Mouse (Mus musculus) neural tube, embryonic 15.5 days (tissue): Measurements from ENCODE around the gene Cd5. TPM values are rescaled to one million over a fixed set of nuclear protein-coding genes. Genes with fewer than 3 reads are reported as not detected.

ENCODE experiments used
- ATAC-seq: fragments of 200-750 bp; cut with Nextera tagmentation; 2 replicates; pipeline ENCODE4 v1.8.0; 2017; ENCODE audit warnings: mild to moderate bottlenecking, moderate TSS enrichment, moderate library complexity; ENCODE audit not compliant: low FRiP score
- H3K27ac ChIP-seq: fragments of 300-500 bp; sonication (generic); replicated peaks from 2 replicates; pipeline ENCODE4 v1.5.1; 2015; ENCODE audit warnings: mild to moderate bottlenecking, inconsistent platforms
- H3K27me3 ChIP-seq: fragments of 300-500 bp; sonication (generic); replicated peaks from 2 replicates; pipeline ENCODE4 v1.6.1; 2015; ENCODE audit warnings: inconsistent platforms
- H3K36me3 ChIP-seq: fragments of 300-500 bp; sonication (generic); 2 replicates; pipeline ENCODE4 v1.6.1; 2015; ENCODE audit warnings: inconsistent platforms
- H3K4me1 ChIP-seq: fragments of 300-500 bp; sonication (generic); 2 replicates; pipeline ENCODE4 v1.6.1; 2015; ENCODE audit warnings: inconsistent platforms
- H3K4me2 ChIP-seq: fragments of 300-500 bp; sonication (generic); 2 replicates; pipeline ENCODE4 v1.6.1; 2015; ENCODE audit warnings: inconsistent platforms, mild to moderate bottlenecking, moderate library complexity
- H3K4me3 ChIP-seq: fragments of 300-500 bp; sonication (generic); replicated peaks from 2 replicates; pipeline ENCODE4 v1.5.1; 2015; ENCODE audit warnings: mild to moderate bottlenecking, inconsistent platforms
- H3K9ac ChIP-seq: fragments of 300-500 bp; sonication (generic); replicated peaks from 2 replicates; pipeline ENCODE4 v1.6.1; 2015; ENCODE audit warnings: mild to moderate bottlenecking, inconsistent platforms
- H3K9me3 ChIP-seq: fragments of 300-500 bp; sonication (generic); replicated peaks from 2 replicates; pipeline ENCODE4 v1.6.1; 2016; ENCODE audit warnings: inconsistent platforms
- WGBS: fragments of 180-500 bp; shearing (Covaris S2); methylation state at CpG from one replicate; pipeline ENCODE4 v1.1.7; 2015; ENCODE audit warnings: mixed read lengths; 5-methylcytosine and 5-hydroxymethylcytosine counted together
- polyA plus RNA-seq: library from polyadenylated mRNA; unstranded; fragments of >200 nt; fragmentation: Nextera tagmentation; extraction: Ambion mirVana; gene quantifications from 2 replicates; pipeline ENCODE4 v1.2.1, GENCODE M21; 2015

The Cd5 gene
- polyA plus RNA-seq = 0.08 and 1.3 TPM in 2 replicates

DNA sequence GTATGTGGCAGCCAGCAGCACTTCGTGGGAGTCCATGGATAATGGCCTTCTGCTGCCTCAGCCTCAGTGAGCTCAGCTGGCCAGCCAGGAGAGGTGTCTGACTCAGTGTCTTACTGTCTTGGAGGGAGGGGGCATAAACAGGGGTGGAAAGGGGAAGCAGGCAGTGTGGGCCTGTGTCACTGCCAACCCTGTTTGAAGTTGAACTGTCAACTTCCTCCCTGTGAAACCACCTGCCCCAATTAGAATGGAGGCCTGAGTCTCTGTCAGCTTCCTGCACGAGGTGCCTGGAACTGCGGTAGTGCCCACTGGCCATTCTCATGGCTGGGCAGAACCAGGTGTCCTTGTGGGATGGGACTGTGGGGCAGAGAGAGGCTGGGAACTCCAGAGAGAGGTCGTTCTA lies at the start of gene Cd5:
Gene Cd5 (minus strand): TSS at position 192 of the 400 bp plus-strand sequence.
- Histone ChIP-seq H3K4me1 (no peaks in the 10 kb centered on the region), H3K9ac (no peak within 1 kb of the TSS), H3K36me3 (no peaks in the 10 kb centered on the region), H3K27ac (no peak within 1 kb of the TSS), H3K4me3 (no peak within 1 kb of the TSS), H3K9me3 (no peaks in the 10 kb centered on the region), H3K4me2 (no peak within 1 kb of the TSS), H3K27me3 (no peaks in the 10 kb centered on the region)
- WGBS = 69% methylated on average over 4 of the region's 4 CpGs
- ATAC-seq = no peak

DNA sequence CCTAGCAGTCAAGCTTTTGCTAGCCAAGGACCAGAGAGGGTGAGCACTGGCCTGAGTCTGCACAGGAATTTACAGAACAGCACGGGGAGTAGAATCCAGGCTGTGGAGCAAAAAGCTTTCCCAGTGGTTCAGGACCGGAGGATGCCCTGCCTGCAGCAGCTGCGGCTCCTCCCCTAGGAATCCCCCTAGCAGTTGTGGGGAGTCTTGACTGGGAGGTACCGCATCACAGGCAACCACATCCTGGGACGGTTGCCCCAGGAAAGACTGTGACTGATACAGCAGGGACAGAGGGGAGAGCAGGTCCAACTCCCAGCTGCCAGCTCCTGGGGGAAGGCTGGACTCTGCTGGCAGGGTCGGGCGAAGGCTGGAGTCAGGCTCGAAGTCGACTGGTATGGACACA lies 49.4 kb upstream of the Cd5 start:
- no peaks in the 10 kb centered on the region for H3K9me3 ChIP-seq
- H3K9ac ChIP-seq = no peak overlapping the region
- WGBS = 79% methylated on average over 9 of the region's 9 CpGs
- no peak overlapping the region for H3K27ac ChIP-seq
- H3K4me2 ChIP-seq = no peak overlapping the region
- H3K27me3 ChIP-seq = no peaks in the 10 kb centered on the region
- H3K4me1 ChIP-seq = peaks cover 13% of the 10 kb centered on the region
- ATAC-seq = no peak
- no peaks in the 10 kb centered on the region for H3K36me3 ChIP-seq
- H3K4me3 ChIP-seq = no peak overlapping the region

DNA sequence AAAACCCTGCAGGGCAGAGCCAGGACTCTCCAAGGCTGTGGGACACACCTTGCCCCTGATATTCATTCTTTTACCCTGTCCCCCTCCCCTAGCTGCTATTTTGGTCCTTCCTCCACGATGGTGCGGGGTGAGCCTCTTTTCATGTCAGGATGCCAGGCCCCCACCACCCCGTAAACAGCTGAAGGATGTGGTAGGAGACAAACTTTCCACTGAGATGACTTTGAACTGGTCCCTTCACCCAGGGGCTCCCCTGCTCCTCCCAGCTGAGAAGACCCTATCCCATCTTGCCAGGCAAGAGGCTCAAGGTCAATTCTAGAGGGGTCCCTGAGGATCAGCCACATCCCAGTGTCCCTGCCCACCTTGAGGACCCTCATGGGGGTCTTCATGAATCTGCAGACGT lies 48.6 kb upstream of the Cd5 start:
- H3K27me3 ChIP-seq = no peaks in the 10 kb centered on the region
- H3K9ac ChIP-seq = no peak overlapping the region
- no peak overlapping the region for H3K27ac ChIP-seq
- H3K4me1 ChIP-seq = peaks cover 13% of the 10 kb centered on the region
- no peaks in the 10 kb centered on the region for H3K9me3 ChIP-seq
- no peak overlapping the region for H3K4me3 ChIP-seq
- H3K4me2 ChIP-seq = no peak overlapping the region
- WGBS = 89% methylated on average over 4 of the region's 4 CpGs
- no peak for ATAC-seq
- H3K36me3 ChIP-seq = no peaks in the 10 kb centered on the region

DNA sequence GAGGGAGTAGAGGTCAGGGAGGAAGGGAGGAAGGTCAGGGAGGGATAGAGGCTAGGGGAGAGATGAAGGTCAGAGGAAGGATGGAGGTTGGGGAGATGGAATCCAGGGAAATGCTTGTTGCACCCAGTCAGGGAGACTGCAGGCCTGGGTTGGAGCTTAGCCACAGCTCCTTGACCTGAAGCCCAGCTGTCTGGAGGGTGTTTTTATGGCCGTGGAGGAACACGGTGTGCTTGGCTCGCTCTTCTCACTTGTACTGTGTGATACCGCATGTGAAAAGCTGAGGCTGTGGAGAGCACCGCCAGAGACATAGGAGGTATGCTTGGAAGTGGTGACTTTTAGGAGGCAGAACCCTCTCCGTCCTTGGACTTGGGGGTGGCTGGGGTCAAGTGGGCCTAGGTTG lies 48.0 kb upstream of the Cd5 start:
- Histone ChIP-seq H3K9me3 (no peaks in the 10 kb centered on the region), H3K9ac (no peak overlapping the region), H3K4me2 (no peak overlapping the region), H3K36me3 (no peaks in the 10 kb centered on the region), H3K27me3 (no peaks in the 10 kb centered on the region), H3K4me1 (peaks cover 13% of the 10 kb centered on the region), H3K4me3 (no peak overlapping the region), H3K27ac (no peak overlapping the region)
- WGBS = 89% methylated on average over 6 of the region's 6 CpGs
- ATAC-seq = no peak

DNA sequence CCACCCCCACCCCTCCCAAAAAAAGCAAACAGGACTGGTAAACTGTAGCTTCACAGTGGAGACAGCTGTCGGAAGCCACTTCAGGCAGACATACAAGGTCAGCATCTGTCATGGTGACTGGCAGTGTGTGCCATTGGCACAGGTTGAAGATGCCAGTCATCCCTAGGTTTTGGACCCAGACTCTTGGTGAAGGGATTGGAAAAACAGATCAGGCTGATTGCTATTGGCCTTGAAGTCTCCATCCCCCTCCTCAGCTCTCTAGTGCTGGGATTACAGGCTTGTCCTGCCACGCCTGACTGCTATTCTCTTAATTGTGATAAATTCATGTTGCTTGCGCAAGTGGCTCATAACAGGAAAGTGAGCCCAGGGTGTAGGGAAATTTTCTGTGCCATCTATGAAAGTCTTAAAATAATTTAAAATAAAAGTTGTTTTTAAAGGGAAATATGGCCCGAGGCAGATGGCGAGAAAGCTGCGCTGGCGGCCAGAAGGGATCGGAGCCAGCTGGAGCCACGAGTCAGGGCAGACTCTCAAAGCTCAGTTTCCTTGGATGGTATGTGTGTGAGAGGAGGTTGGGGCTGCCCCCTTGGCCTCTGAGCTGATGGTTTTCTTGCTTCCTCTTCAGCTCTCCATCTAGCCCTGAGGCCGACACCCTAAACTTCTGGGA lies 46.1 kb upstream of the Cd5 start:
- Histone ChIP-seq H3K4me2 (no peak overlapping the region), H3K9ac (no peak overlapping the region), H3K9me3 (no peaks in the 10 kb centered on the region), H3K27ac (no peak overlapping the region), H3K4me3 (no peak overlapping the region), H3K4me1 (peaks cover 13% of the 10 kb centered on the region), H3K36me3 (no peaks in the 10 kb centered on the region), H3K27me3 (no peaks in the 10 kb centered on the region)
- no peak for ATAC-seq
- 78% methylated on average over 10 of the region's 10 CpGs for WGBS

DNA sequence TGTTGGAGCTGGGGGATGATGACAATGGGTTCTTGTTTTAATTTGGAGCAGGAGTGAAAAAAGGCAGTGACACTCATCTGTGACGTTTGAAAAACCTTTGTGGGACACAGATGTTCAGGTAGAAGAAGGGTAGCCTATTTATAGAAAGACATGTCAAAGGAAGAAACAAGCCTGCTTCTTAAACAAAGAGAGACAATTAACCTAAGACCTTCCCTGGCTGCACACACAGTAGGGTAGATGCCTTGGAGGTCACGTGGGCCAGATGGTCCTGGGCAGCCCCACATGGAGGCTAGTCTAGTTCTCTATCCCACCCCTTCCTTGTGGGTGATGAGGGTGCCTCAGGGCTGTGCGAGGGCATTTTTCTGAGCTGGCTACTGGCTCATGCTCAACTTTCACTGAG lies 45.3 kb upstream of the Cd5 start:
- H3K4me2 ChIP-seq = no peak overlapping the region
- 35% methylated on average over 3 of the region's 3 CpGs for WGBS
- no peak overlapping the region for H3K27ac ChIP-seq
- ATAC-seq = no peak
- H3K4me3 ChIP-seq = no peak overlapping the region
- H3K27me3 ChIP-seq = no peaks in the 10 kb centered on the region
- no peaks in the 10 kb centered on the region for H3K36me3 ChIP-seq
- H3K9ac ChIP-seq = no peak overlapping the region
- peaks cover 13% of the 10 kb centered on the region for H3K4me1 ChIP-seq
- H3K9me3 ChIP-seq = no peaks in the 10 kb centered on the region

DNA sequence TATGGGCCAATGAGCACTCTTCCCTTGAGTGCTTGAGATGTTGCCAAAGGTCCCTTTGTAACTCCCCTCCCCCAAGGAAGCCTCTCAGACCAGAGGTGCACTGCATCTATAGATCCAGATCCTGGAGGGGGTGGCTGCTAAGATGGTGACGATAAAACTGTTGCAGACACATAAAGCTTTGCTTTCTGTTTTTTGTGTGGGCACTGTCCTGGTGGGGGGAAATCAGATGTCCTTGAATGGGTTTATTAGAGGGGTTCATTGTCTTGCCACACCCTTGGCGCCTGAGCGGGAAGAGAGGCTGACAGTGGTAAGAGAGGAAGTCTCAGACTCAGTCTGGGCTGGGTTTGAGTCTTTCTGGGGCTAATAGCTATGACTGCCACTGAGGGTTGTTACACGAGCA lies 44.4 kb upstream of the Cd5 start:
- Histone ChIP-seq H3K27me3 (no peaks in the 10 kb centered on the region), H3K9me3 (no peaks in the 10 kb centered on the region), H3K4me2 (no peak overlapping the region), H3K4me1 (peaks cover 13% of the 10 kb centered on the region), H3K4me3 (no peak overlapping the region), H3K9ac (no peak overlapping the region), H3K36me3 (no peaks in the 10 kb centered on the region), H3K27ac (no peak overlapping the region)
- ATAC-seq = no peak
- 69% methylated on average over 4 of the region's 4 CpGs for WGBS

DNA sequence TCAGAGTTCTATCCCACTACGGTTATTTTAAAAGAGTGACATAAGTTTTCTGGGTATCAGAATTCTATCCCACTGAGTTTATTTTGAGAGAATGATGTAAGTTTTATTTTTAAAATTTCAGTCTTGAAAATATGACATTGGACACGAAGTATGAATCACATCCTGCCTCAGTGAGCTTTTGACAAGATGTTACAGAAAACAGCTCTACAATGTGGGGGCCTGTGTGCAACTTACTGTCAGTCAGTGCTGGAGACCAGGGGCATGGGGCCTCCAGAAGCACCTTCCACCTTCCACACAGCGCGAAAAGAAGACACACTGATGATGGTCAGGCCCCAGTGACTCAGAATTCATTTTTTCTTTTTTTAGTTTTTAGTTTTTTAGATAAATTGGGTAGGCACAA lies 42.8 kb upstream of the Cd5 start:
- ATAC-seq = no peak
- no peak overlapping the region for H3K9ac ChIP-seq
- H3K9me3 ChIP-seq = no peaks in the 10 kb centered on the region
- WGBS = 81% methylated on average over 4 of the region's 4 CpGs
- no peaks in the 10 kb centered on the region for H3K36me3 ChIP-seq
- no peak overlapping the region for H3K4me2 ChIP-seq
- H3K4me1 ChIP-seq = peaks cover 13% of the 10 kb centered on the region
- H3K27ac ChIP-seq = no peak overlapping the region
- no peaks in the 10 kb centered on the region for H3K27me3 ChIP-seq
- no peak overlapping the region for H3K4me3 ChIP-seq

DNA sequence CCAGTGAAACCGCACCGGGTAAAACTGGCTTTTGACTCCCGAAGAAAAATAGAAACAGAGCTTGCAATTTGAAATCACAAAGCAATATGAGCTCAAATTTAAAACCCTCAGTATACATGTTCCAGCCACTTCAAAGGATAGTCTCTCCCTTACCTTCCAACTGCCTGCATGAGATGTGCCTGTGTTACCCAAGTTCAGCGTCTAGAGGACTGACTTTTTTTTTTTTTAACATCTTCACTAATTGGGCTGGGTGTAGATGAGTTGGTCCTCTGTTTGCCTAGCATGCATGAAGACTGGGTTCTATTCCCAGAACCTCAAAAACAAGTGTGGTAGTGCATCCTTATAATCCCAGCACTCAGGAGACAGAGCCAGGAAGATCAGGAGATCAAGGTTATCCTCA lies 38.1 kb upstream of the Cd5 start:
- Histone ChIP-seq H3K9ac (no peak overlapping the region), H3K27ac (no peak overlapping the region), H3K4me2 (no peak overlapping the region), H3K9me3 (no peaks in the 10 kb centered on the region), H3K4me3 (no peak overlapping the region), H3K27me3 (no peaks in the 10 kb centered on the region), H3K4me1 (no peaks in the 10 kb centered on the region), H3K36me3 (no peaks in the 10 kb centered on the region)
- WGBS = 92% methylated on average over 4 of the region's 4 CpGs
- ATAC-seq = no peak

DNA sequence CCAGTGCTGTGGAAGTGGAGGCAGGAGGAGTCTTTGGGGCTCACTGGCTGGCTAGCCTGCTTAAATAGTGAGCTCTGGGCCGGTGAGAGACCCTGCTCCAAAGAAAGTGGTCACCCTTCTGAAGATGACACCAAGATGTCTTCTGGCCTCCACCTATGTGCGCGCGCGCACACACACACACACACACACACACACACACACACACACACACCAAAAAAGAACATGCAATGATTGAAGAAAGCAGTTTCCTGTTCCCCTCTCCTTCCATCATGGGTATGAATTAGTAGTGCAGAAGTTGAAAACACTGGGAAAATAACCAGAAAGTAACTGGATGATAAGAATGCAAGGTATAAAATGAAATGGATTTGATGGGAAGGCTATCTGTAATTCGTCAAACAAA lies 35.3 kb upstream of the Cd5 start:
- H3K36me3 ChIP-seq = no peaks in the 10 kb centered on the region
- WGBS = 96% methylated on average over 6 of the region's 6 CpGs
- no peaks in the 10 kb centered on the region for H3K9me3 ChIP-seq
- H3K4me3 ChIP-seq = no peak overlapping the region
- no peak overlapping the region for H3K4me2 ChIP-seq
- H3K27ac ChIP-seq = no peak overlapping the region
- no peak for ATAC-seq
- no peak overlapping the region for H3K9ac ChIP-seq
- H3K4me1 ChIP-seq = peaks cover 8% of the 10 kb centered on the region
- H3K27me3 ChIP-seq = no peaks in the 10 kb centered on the region

DNA sequence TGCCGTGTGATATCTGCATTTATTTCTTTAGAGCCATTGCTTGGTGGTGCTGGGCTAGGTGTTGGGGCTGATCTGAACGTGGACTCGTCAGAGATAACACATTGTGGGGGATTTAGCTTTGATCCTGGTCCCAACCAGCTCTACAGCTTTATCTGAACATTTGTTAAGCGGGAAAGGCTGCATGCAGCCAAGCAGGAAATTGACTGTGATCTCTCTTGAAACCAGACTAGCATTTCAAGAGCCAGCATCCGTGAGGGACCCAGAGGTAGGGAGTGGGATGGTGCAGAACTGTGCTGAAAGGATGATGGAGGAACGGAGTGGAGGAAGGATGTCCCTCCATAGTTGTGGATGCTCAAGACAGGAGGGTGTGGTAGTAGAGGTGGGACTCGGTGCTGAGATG lies 34.6 kb upstream of the Cd5 start:
- H3K9ac ChIP-seq = no peak overlapping the region
- no peaks in the 10 kb centered on the region for H3K36me3 ChIP-seq
- H3K27me3 ChIP-seq = no peaks in the 10 kb centered on the region
- no peak for ATAC-seq
- no peak overlapping the region for H3K4me3 ChIP-seq
- no peak overlapping the region for H3K4me2 ChIP-seq
- WGBS = 80% methylated on average over 7 of the region's 7 CpGs
- no peaks in the 10 kb centered on the region for H3K9me3 ChIP-seq
- no peak overlapping the region for H3K27ac ChIP-seq
- peaks cover 15% of the 10 kb centered on the region for H3K4me1 ChIP-seq

DNA sequence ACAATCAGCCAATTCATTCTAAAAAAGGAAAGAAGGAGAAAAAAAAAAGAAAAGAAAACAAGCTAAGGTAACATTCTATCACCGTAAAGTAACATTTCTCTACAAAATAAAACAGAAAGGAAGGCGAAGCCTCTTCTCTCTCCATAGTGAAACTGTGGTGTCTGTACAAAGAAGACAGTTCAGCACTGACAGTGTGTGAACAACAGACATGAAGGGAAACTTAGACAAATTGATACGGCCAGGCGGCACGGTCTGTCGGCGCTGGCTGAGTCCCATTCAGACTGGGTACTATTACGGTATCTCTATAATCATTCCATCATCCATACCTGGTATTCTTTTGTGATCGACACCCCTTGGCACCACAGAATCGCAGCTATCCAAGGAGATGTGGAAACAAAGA lies 34.1 kb upstream of the Cd5 start:
- 94% methylated on average over 10 of the region's 10 CpGs for WGBS
- no peaks in the 10 kb centered on the region for H3K27me3 ChIP-seq
- H3K4me3 ChIP-seq = no peak overlapping the region
- no peaks in the 10 kb centered on the region for H3K36me3 ChIP-seq
- peaks cover 17% of the 10 kb centered on the region for H3K4me1 ChIP-seq
- no peak for ATAC-seq
- H3K27ac ChIP-seq = no peak overlapping the region
- H3K9me3 ChIP-seq = no peaks in the 10 kb centered on the region
- H3K4me2 ChIP-seq = no peak overlapping the region
- H3K9ac ChIP-seq = no peak overlapping the region

DNA sequence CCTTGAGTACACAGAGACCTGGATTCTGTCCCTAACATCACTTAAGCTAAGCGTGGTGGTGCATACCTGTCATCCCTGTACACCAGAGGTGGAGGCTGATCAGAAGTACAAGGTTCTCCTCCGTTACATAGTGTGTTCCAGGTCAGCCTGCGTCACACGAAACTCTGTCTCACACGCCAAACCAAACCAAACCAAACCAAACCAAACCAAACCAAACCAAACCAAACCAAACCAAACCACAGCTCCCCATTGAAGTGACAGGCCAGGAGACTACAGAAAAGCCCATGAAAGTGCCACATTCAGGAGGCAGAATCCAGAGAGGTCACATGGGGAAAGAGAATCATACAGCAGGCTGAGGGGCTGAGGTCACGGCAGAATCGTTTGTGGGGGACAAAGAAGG lies 33.2 kb upstream of the Cd5 start:
- ATAC-seq = no peak
- no peak overlapping the region for H3K4me2 ChIP-seq
- no peak overlapping the region for H3K4me3 ChIP-seq
- no peak overlapping the region for H3K27ac ChIP-seq
- no peaks in the 10 kb centered on the region for H3K9me3 ChIP-seq
- no peaks in the 10 kb centered on the region for H3K36me3 ChIP-seq
- WGBS = 81% methylated on average over 7 of the region's 7 CpGs
- H3K27me3 ChIP-seq = no peaks in the 10 kb centered on the region
- peaks cover 21% of the 10 kb centered on the region for H3K4me1 ChIP-seq
- H3K9ac ChIP-seq = no peak overlapping the region
